Mouse (Mus musculus): Measurements from ENCODE around the gene Nsg2.
A peak's percentile ranks its signal among the peaks of the same experiment; 100 is the strongest.
"Not testable (repeated sequence)": the region's sequence is repeated elsewhere in the genome, so short reads cannot be mapped to it uniquely, and the experiment has no call there.

The Nsg2 gene

GRCm38 (mm10) chr11:32000281-32000680 lies at the start of gene Nsg2:
Gene Nsg2 (plus strand): TSS chr11:32000463.
- ATAC-seq (ENCODE audit: insufficient number of reproducible peaks, low FRiP score, low TSS enrichment) = peak; percentile 75

- ATAC-seq (ENCODE audit: insufficient number of reproducible peaks, low FRiP score, low TSS enrichment) = no peak
These were observed 40.2 kb upstream of the Nsg2 start for GRCm38 (mm10) chr11:31960071-31960470.

DNA sequence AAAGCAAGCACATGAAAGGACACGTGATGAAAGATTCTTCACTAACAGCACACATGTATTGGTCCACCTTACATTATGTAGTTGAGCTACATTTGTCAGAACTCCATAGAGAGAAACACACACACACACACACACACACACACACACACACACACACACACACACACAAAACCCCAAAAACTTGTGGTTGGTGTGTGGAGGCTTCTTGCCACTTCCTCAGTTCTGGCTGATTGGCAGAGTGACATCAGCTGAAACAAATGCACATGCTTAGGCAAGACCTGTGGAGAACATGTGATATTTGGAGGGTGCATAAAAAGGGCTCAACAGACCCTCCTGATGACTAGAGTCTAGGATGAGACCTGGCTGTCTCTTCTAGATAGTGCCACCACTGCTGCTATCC lies 36.3 kb upstream of the Nsg2 start:
- no peak for ATAC-seq (ENCODE audit: insufficient number of reproducible peaks, low FRiP score, low TSS enrichment)

GRCm38 (mm10) chr11:31965256-31966134 lies 34.8 kb upstream of the Nsg2 start, which contains the start of gene 4930524B15Rik:
Gene 4930524B15Rik (plus strand): TSS chr11:31965592.
- no peak for ATAC-seq (ENCODE audit: insufficient number of reproducible peaks, low FRiP score, low TSS enrichment)

DNA sequence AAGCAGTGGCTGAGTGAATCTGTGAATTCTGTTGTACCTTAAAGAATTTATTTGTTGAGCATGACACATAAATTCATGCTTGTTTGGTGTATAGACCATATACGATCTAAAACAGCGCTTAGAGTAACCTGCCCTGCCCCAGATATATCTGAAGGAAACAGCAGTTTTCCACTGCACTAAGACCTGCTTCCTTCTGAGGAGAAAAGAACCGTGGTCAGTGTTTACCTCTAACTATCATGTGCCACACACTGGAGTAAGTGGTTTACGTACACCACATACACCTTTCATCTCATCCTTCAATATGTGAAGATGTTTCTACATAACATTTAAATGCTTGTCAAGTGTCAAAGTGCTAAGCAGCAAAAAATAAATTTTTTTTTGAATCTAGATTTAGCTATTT lies 26.1 kb upstream of the Nsg2 start:
- ATAC-seq (ENCODE audit: insufficient number of reproducible peaks, low FRiP score, low TSS enrichment) = no peak

DNA sequence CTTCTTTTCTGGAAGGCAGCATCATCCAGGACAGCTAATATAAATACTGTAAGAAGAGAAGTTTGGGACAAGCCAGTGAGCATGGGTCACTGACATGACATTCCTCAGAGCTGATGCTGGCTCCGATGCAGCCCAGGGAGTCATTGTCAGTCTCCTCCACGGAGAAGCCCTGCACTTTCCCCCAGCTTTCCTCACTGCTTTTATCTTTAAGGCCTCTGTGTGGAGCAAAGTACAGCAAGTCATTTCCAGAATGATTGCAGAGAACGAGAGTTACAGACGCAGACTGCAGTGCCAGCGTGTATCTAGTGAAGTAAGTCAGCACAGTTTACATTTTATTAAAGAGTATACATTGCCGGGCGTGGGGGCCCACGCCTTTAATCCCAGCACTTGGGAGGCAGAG lies 25.4 kb upstream of the Nsg2 start:
- no peak for ATAC-seq (ENCODE audit: insufficient number of reproducible peaks, low FRiP score, low TSS enrichment)

DNA sequence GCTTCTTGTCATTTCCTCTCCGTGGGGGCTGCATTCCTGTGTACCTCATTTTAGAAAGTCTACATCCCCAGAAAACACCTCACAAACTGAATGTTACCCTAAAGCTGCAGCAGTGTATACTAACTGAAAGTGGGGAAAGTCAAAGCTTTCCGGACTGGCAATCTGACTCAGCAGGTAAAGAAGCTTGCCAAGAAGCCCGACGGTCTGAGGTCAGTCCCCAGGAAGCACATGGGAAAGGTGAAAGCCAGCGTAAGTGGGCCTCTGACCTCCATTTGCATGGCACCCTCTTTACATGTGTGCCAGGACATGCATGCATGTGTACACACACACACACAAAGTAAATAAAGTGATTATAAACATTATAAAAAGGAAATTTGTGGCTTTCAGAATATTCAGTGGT lies 24.6 kb upstream of the Nsg2 start:
- ATAC-seq (ENCODE audit: insufficient number of reproducible peaks, low FRiP score, low TSS enrichment) = no peak

- no peak for ATAC-seq (ENCODE audit: insufficient number of reproducible peaks, low FRiP score, low TSS enrichment)
These were observed 24.1 kb upstream of the Nsg2 start for GRCm38 (mm10) chr11:31976137-31976536.

GRCm38 (mm10) chr11:31980089-31980488 lies 20.2 kb upstream of the Nsg2 start:
- not testable (repeated sequence) for ATAC-seq (ENCODE audit: insufficient number of reproducible peaks, low FRiP score, low TSS enrichment)

GRCm38 (mm10) chr11:31981830-31982229 lies 18.4 kb upstream of the Nsg2 start:
- ATAC-seq (ENCODE audit: insufficient number of reproducible peaks, low FRiP score, low TSS enrichment) = no peak

DNA sequence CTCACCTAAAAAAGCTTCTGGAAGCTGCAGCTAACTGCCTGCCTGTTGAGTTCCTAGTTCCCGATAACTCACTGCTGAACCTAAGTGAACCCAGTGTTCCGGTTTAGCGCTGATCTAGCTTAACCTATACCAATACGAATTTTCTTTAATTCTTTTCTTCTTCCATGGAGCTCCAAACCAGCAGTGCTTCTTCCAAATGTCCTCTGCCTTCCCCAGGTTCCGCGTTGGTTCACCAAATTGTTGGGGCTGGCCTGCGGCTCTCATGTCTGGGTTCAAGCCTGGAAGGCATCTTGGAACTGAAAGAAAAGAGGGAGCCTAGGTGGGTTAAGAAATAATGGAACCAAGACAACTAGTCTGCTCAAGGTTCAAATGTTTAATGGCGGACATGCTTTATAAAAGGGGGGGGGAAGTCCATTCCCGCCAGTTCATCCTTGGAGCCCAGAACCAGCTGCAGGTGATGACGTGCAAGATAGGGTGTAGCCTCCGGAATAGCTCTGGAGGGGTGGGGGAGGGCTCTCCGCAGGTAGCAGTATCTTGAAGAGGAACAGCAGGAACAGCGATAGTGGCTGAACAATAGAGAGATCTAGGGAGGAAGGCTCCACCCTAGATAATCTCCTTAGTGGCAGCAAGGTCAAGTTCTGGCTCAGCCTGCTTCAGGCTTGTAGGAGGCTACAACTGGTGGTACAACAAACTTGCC lies 17.9 kb upstream of the Nsg2 start:
- ATAC-seq (ENCODE audit: insufficient number of reproducible peaks, low FRiP score, low TSS enrichment) = not testable (repeated sequence)

DNA sequence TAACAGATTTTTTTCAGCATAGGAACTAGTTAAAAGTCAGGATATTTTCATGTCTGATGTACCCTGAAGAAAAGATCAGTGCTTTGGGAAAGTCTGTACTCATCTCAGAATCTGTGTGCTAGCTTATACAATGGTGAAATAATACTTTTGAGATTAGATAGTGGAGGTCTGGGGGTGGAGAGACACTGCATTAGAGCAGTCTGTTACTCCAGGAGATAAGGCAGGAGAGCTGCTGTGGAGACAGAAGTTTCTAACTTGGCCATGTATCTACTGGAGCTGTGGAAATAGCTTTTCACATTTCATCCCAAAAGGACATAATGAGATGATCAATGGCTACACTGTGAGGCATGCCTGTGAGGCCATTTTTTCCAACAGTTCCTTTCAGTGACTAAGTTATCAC lies 17.0 kb upstream of the Nsg2 start:
- no peak for ATAC-seq (ENCODE audit: insufficient number of reproducible peaks, low FRiP score, low TSS enrichment)

- no peak for ATAC-seq (ENCODE audit: insufficient number of reproducible peaks, low FRiP score, low TSS enrichment)
These were observed 15.5 kb upstream of the Nsg2 start for GRCm38 (mm10) chr11:31984786-31985185.

GRCm38 (mm10) chr11:31992535-31992934 lies 7.7 kb upstream of the Nsg2 start:
- no peak for ATAC-seq (ENCODE audit: insufficient number of reproducible peaks, low FRiP score, low TSS enrichment)

DNA sequence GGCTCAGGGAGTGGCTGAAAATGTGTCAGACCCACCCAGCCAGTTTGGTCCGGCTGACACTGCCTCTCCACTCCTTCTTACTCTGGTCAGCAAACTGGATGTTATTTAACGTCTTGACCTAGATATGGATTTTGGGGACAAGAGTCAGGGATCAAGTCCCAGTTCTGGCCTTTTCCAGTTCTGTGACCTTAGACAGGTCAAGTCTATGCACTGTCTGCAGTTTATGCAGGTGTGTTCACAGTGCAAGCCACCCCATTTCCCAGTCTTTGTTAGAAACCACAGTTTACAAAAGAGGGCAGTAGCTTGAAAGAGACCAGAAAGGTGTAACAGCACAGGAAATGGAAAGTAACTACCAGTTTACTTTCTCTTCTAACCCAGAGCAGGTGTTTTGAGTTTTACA lies 547 bp upstream of the Nsg2 start:
- ATAC-seq (ENCODE audit: insufficient number of reproducible peaks, low FRiP score, low TSS enrichment) = no peak

GRCm38 (mm10) chr11:32001181-32001910 lies 1.1 kb downstream of the Nsg2 start:
- ATAC-seq (ENCODE audit: insufficient number of reproducible peaks, low FRiP score, low TSS enrichment) = no peak

DNA sequence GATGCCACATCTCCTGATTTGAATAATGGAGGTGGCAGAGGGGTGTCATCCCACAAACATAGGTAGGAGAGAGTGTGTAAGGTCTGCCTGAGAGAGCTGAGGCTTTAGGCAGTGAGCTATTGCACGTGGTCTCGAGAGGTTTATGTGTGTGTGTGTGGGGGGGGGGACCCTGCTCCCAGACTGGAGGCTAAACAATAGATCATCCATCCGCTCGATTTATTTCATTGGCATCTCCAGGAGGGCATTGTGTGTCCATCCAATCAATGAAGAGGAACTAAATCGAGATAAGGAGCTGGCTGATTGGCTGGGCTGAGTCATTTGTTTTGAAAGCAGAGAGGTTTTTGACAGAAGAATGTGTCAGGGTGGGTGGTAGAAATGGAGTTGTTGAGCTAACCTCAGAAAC lies 2.4 kb downstream of the Nsg2 start:
- no peak for ATAC-seq (ENCODE audit: insufficient number of reproducible peaks, low FRiP score, low TSS enrichment)

DNA sequence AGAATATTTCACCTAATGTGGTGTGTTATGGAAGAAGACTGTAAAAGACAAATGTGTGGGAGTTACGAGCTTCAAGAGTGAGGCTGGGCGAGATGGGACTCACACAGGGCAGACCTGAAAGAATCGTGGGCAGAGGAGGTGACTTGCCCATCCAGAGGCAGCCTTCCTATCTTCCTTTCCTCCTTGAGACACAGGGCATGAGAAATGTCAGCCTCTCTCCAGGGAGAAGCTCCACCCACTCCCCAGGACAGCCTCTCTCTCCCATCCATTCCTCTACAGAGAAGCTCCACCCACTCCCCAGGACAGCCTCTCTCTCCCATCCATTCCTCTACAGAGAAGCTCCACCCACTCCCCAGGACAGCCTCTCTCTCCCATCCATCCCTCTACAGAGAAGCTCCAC lies 7.8 kb downstream of the Nsg2 start:
- not testable (repeated sequence) for ATAC-seq (ENCODE audit: insufficient number of reproducible peaks, low FRiP score, low TSS enrichment)

GRCm38 (mm10) chr11:32008852-32009251 lies 8.6 kb downstream of the Nsg2 start:
- no peak for ATAC-seq (ENCODE audit: insufficient number of reproducible peaks, low FRiP score, low TSS enrichment)

DNA sequence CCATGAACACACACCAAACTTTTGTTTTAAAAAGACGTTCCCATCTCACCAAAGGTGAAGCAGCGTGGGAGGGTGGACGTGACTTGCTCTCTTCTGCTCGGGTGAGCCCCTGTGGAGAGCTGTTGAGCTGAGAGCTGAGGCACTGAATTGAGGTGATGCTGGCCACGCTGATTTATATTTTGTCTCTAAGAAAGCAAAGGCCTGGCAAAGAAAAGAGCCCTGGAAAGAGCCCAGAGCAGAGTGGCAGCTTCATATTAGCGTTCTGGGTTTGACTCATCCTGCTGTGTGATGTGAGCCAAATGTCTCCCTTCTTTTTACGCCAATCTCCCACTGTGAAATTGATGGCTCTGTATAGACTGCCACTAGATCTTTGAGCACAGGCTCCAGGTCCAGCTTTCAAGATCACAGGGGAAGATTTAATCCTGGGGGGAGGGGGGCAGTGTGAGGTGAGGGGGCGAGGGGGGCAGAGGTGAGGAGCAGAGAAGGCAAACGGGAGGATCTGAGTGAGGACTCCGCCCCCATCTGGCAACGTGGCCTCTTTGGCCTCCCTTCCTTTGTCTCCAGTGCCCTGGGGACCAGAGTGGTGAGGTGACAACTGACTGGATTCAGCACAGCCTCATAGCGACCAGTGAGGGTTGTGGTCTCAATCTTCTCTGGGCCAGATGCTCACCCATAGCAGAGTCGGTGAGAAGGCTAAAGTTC lies 9.8 kb downstream of the Nsg2 start:
- ATAC-seq (ENCODE audit: insufficient number of reproducible peaks, low FRiP score, low TSS enrichment) = no peak

GRCm38 (mm10) chr11:32010663-32010970 lies 10.4 kb downstream of the Nsg2 start:
- ATAC-seq (ENCODE audit: insufficient number of reproducible peaks, low FRiP score, low TSS enrichment) = no peak

Data from cerebellum, adult (tissue).